Mouse (Mus musculus): ENCODE data around the gene Yy1.

Yy1 gene

DNA sequence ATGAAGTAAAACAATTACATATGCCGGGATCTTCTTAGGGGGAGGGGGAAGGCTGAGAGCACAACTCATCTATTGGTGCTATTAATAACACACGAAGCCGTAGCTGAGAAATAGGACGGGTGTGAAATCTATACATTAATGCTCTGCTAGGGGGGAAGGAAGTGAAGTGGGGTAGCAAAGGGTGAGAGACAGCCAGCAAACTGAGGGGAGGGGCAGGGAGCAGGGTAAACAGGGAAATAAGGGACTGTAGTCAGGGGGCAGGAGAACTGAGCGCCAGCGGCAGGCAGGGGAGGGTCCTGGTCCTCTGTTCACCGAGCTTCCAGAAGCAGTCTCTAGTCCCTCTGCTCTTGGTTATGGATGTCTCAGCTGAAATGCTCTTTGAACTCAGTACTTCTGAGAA lies 25.9 kb upstream of the Yy1 start:
- intact Hi-C loops (cut with DNase I): no loop called here

DNA sequence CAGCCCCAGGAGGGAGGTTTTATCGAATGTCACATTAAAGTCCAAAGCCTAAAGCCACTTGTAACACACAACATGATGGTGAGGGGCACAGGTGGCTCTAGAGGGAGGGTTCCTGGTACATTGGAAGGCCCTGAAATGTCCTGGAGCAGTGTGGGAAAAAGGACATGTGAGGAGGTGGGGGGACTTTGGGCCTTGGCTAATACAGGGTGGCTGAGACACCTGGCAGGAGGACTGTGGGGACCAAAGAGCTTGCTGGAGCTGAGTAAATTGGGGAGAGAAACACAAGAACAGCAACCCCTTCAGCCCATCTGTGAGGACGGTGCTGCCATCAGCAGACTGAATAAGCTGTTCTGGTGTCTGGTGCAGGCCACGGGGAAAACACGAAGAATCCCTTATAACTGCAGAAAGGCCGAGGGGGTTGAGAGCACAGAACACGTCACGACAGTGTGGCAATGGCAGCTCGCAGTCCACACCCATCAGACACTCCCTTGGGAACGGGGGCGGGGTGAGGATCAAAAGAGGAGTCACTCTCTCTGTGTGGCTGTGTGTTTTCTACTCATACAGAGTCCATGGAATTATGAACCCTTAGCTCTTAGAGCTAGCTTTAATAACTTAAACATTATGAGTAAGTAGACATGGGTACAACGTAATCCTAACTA lies 24.4 kb upstream of the Yy1 start:
- intact Hi-C loops (cut with DNase I): no loop called here

GRCm38 (mm10) chr12:108780108-108780877 lies 12.5 kb upstream of the Yy1 start:
- intact Hi-C loops (cut with DNase I): no loop called here

- intact Hi-C loops (cut with DNase I): no loop called here
Measured at GRCm38 (mm10) chr12:108785161-108785560, 7.6 kb upstream of the Yy1 start.

GRCm38 (mm10) chr12:108787329-108787728 lies 5.4 kb upstream of the Yy1 start:
- intact Hi-C loops (cut with DNase I): no loop called here

DNA sequence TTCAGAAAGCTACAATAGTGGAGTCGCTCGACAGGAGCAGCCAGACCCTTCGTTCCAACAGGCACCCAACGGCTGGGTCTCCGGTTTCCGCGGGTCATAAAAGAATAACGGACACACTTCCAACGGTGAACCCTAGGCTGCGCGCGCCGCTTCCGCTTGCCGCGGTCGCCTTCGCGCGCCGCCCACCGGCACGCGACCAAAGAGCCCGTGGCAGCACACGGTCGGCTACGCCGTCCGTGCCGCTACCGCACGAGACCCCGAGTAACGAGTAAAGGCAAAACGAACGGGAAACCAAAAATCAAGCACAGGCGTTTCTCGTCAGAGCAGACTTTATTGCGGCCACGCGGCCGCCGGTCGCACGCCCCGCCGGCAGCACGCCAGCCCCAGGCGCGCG lies 624 bp upstream of the Yy1 start:
- intact Hi-C loops (cut with DNase I): loop anchor here (5.0 kb wide), 1 partner anchor 40 kb away; no protein-coding TSS in a partner anchor

- intact Hi-C loops (cut with DNase I): loop anchor here (5.0 kb wide), 1 partner anchor 39 kb away; no protein-coding TSS in a partner anchor
Measured at GRCm38 (mm10) chr12:108793453-108793941, 724 bp downstream of the Yy1 start.

GRCm38 (mm10) chr12:108794078-108794711 lies 1.4 kb downstream of the Yy1 start:
- intact Hi-C loops (cut with DNase I): loop anchor here (5.0 kb wide), 1 partner anchor 38 kb away; no protein-coding TSS in a partner anchor

DNA sequence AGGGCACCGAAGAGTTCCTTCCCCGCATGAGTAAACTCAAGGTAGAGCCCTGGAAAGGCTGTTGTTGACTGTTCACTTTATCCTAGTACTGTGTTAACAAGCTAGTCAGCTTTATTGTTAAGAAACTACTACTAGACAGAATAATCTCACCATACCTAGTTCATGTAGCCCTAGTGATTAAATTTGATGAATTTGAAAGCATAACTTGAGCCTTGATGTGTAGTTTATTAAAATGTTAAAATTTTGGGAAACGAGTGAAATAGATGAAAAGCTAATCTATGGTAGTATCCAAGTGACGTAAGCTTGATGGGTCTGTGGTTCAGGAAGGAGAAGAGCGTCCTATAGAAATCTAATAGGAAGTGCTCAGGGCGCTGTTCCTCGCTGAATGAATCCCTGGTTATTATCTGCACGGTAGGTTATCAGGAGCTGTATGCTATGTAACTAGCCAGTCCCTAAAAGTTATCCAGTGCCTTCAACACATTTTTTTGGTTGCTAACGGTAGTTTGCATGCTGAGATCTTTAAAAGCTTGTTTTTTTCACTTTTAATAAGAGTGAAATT lies 2.3 kb downstream of the Yy1 start:
- intact Hi-C loops (cut with DNase I): loop anchor here (5.0 kb wide), 1 partner anchor 37 kb away; no protein-coding TSS in a partner anchor

DNA sequence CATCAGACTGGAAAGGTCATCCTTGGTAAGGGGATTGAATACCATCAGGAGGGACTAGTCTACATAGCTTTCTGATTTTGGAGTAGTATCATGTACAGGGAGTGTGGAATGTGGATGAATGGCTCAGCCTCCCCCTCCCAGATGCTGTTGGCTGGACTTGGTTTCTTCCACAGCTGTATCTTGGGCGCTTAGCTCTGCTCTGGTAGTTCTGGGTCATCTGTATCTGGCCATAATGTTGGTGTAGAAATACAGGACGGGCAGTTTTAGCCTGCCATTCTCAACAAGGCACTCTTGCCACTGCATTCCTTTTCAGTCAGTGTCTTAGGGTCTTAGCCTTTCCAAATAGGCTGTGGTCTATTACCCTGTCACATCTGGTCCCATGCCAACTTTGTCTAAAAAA lies 8.8 kb downstream of the Yy1 start:
- intact Hi-C loops (cut with DNase I): no loop called here

DNA sequence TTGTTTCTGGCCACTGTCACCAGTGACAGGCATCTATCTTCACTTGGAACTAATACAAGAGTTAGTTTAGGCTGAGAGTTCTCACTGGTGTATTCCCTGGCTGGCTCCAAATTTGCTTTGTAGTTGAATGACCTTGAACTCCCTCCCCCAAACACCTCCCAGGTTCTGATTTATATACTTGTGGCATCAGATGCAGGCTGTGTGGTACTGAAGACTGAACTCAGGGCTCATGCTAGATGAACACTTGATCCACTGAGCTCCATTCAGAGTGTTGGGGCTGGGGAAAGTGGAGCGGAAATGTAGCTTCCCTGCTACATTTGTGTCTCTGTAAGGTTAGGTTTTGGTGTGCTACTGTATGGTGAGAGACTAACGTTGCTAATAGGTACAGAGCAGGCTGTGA lies 11.6 kb downstream of the Yy1 start:
- intact Hi-C loops (cut with DNase I): no loop called here

GRCm38 (mm10) chr12:108808465-108808864 lies 15.7 kb downstream of the Yy1 start:
- intact Hi-C loops (cut with DNase I): no loop called here

- intact Hi-C loops (cut with DNase I): loop anchor here (2.0 kb wide), 1 partner anchor 85 kb away; the partner anchor contains the start of gene Wars
Measured at GRCm38 (mm10) chr12:108809771-108810170, 17.0 kb downstream of the Yy1 start.

DNA sequence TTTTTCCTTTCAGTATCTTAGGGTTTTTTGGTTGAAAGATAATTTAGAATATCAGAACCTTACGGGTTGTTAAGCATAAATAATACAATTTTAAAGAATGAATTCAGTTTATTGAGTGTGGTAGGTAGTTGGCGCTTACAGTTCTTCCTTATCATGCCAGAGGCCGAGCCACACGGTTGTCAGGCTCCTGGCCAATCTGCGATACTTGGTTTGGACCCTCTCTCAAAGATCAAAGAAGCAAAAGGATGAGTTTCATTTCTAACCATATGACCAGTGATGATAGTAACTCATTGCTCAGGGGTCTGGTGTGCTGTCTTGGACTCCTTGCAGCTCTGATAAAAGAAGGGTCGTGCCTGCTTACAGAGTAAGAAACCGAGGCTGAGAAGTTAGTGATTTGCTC lies 17.5 kb downstream of the Yy1 start:
- intact Hi-C loops (cut with DNase I): loop anchor here (2.0 kb wide), 1 partner anchor 84 kb away; the partner anchor contains the start of gene Wars

DNA sequence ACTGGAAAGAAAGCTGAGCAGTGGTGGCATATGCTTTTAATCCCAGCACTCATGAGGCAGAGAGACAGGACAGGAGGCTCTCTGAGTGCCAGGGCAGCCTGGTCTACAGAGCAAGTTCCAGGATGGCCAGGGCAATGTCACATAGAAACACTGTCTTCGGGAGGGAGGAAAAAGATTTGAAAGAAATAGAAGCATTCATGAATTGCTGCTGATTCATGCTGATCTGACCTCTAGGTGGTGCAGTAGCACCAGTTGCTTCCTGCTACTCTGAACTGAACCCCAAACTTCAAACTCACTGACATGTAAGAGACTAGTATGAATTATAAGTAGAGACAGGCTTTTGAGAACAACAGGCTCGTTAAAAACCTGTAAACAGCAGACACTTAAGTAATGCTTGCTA lies 18.4 kb downstream of the Yy1 start:
- intact Hi-C loops (cut with DNase I): loop anchor here (2.0 kb wide), 1 partner anchor 84 kb away; the partner anchor contains the start of gene Wars

DNA sequence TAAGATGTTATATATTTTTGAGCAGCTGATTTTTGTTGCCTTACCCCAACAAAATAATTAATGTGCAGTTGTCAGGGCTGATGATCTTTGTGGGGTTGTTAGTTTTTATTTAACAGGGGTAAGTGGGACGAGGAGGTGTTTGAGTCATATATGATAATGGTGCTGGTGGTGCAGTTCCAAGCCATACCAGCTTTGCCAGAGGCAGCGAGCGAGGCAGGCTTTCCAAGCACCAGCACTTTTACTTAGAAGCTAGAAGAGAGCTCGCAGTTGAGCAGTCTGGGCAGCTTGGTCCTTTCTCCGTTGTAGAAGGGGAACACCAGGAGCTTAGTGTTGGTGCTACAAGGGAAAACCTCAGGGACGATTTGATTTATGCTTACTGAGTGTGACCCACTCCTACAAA lies 19.7 kb downstream of the Yy1 start:
- intact Hi-C loops (cut with DNase I): no loop called here

DNA sequence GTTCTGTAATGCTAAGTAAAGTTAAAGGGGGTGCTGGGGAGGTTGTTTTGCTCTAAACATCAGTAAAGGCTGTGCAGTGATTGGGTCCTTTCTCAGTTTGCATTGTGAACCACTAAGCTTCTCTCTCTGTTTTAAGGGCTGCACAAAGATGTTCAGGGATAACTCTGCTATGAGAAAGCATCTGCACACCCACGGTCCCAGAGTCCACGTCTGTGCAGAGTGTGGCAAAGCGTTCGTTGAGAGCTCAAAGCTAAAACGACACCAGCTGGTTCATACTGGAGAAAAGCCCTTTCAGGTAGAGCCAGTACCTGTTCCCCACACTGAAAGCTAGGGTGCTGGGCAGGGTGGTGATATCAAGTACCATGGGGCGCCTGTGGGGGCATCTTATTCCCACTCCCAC lies 21.7 kb downstream of the Yy1 start:
- intact Hi-C loops (cut with DNase I): no loop called here

- intact Hi-C loops (cut with DNase I): no loop called here
Measured at GRCm38 (mm10) chr12:108816569-108816968, 23.8 kb downstream of the Yy1 start.

DNA sequence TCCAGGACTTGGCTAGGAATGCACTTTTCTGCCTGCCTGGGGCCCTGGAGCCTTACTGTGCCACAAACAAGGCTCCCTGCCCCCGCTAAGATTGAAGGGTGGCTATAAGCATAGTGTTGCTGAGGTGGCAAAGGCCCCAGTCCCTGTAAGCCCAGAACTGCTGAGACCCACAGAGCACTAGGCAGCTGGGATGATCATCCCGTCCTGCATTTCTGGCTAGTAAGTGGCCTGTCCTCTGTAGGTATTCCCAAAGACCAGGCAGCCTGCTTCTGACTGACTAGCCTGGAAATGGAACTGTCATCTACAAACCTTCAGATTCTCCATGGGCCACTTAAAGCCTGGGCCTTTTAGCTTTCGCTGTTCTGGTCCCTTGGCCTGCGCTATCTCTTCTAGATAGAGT lies 27.7 kb downstream of the Yy1 start:
- intact Hi-C loops (cut with DNase I): no loop called here

GRCm38 (mm10) chr12:108823036-108823435 lies 30.3 kb downstream of the Yy1 start:
- intact Hi-C loops (cut with DNase I): no loop called here

DNA sequence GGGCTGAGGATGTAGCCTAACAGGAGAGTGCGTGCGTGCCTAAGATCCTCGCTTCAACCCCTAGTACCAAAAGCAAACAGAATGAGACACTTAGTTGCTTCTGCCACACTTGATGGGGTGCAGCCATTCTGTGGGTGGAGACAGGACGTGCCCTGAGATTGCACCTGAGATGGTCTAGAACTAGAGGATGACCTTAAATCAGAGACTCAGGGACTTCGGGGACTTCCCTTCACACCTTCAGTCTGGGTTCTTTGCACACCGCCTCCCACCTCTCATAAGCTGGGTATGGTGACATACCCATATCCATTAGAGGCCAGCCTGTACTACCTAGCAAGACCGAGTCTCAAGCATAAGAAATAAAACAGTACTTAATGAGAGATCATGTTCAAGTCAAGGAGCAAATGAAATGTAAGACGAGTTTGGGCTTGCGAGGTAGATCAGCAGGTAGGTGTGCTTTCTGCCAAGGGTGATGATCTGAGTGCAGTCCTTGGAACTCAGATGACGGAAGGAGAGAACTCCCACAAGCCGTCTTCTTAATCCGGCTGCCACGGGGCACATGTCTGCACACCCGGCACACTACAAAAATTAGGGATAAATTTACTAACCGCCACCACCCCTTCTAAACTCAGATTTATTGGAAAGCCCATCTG lies 31.6 kb downstream of the Yy1 start:
- intact Hi-C loops (cut with DNase I): no loop called here

All from adrenal gland (tissue).